Mouse (Mus musculus) embryonic facial prominence, embryonic 14.5 days (tissue): ENCODE measurements around the gene Wfs1. TPM values are rescaled to one million over a fixed set of nuclear protein-coding genes. Genes with fewer than 3 reads are reported as not detected.

Experiments used
- ATAC-seq: fragments of 200-750 bp; cut with Nextera tagmentation; 2 replicates; pipeline ENCODE4 v1.8.0; 2017; ENCODE audit warnings: low read depth, moderate number of reproducible peaks, moderate TSS enrichment
- DNase-seq: peaks from one replicate; pipeline ENCODE4 v3.0.0-alpha.2; 2015; ENCODE audit warnings: low spot score
- H3K27ac ChIP-seq: fragments of 300-500 bp; sonication (generic); replicated peaks from 2 replicates; pipeline ENCODE4 v1.5.1; 2014; ENCODE audit warnings: low read depth, mild to moderate bottlenecking, low read length, moderate library complexity
- H3K27me3 ChIP-seq: fragments of 300-500 bp; sonication (generic); replicated peaks from 2 replicates; pipeline ENCODE4 v1.6.1; 2014; ENCODE audit warnings: low read length; ENCODE audit not compliant: control insufficient read depth, insufficient read depth
- H3K36me3 ChIP-seq: fragments of 300-500 bp; sonication (generic); 2 replicates; pipeline ENCODE4 v1.6.1; 2014; ENCODE audit warnings: low read length, mixed read lengths; ENCODE audit not compliant: control insufficient read depth, insufficient read depth
- H3K4me1 ChIP-seq: fragments of 300-500 bp; sonication (generic); 2 replicates; pipeline ENCODE4 v1.6.1; 2014; ENCODE audit warnings: antibody characterized with exemption, low read length; ENCODE audit not compliant: control insufficient read depth, insufficient read depth
- H3K4me2 ChIP-seq: fragments of 300-500 bp; sonication (generic); 2 replicates; pipeline ENCODE4 v1.6.1; 2014; ENCODE audit warnings: low read depth, mild to moderate bottlenecking, low read length, moderate library complexity, mixed read lengths
- H3K4me3 ChIP-seq: fragments of 300-500 bp; sonication (generic); 2 replicates; pipeline ENCODE4 v1.5.1; 2014; ENCODE audit warnings: low read depth, mild to moderate bottlenecking, low read length
- H3K9ac ChIP-seq: fragments of 300-500 bp; sonication (generic); 2 replicates; pipeline ENCODE4 v1.6.1; 2014; ENCODE audit warnings: low read depth, mild to moderate bottlenecking, low read length, moderate library complexity, mixed read lengths
- H3K9me3 ChIP-seq: fragments of 300-500 bp; sonication (generic); 2 replicates; pipeline ENCODE4 v1.6.1; 2016; ENCODE audit warnings: low read length; ENCODE audit not compliant: control insufficient read depth
- WGBS: fragments of 180-500 bp; shearing (Covaris S2); extraction: QIAGEN DNeasy Blood & Tissue Kit; methylation state at CpG from one replicate; pipeline ENCODE4 v1.1.7; 2014; 5-methylcytosine and 5-hydroxymethylcytosine counted together
- polyA plus RNA-seq: library from polyadenylated mRNA; unstranded; fragments of >200 nt; fragmentation: Nextera tagmentation; extraction: Ambion mirVana; gene quantifications from 2 replicates; pipeline ENCODE4 v1.2.1, GENCODE M21; 2014

Gene Wfs1
- polyA plus RNA-seq, 1 experiment from 2014 or later = 13.3 TPM

GRCm38 (mm10) chr5:36977809-36978208 is 11.2 kb downstream of the Wfs1 start:
- no peak overlapping the region for H3K9ac ChIP-seq
- no peaks in the 10 kb centered on the region for H3K27me3 ChIP-seq
- DNase-seq (no peak), ATAC-seq (no peak)
- H3K9me3 ChIP-seq = no peaks in the 10 kb centered on the region
- 60% methylated on average over 9 of the region's 9 CpGs for WGBS
- no peak overlapping the region for H3K27ac ChIP-seq
- no peak overlapping the region for H3K4me3 ChIP-seq
- H3K4me1 ChIP-seq = no peaks in the 10 kb centered on the region
- H3K36me3 ChIP-seq = peaks cover 10% of the 10 kb centered on the region; the same call in 1 of the 2 replicates
- H3K4me2 ChIP-seq = no peak overlapping the region

- H3K36me3 ChIP-seq = peaks cover 17% of the 10 kb centered on the region; the same call in 1 of the 2 replicates
- no peak overlapping the region for H3K4me3 ChIP-seq
- no peaks in the 10 kb centered on the region for H3K27me3 ChIP-seq
- H3K4me1 ChIP-seq = no peaks in the 10 kb centered on the region
- no peak for DNase-seq
- H3K4me2 ChIP-seq = no peak overlapping the region
- no peaks in the 10 kb centered on the region for H3K9me3 ChIP-seq
- H3K9ac ChIP-seq = 0 out of 2 replicates have a peak overlapping the region, but pooled peaks have one; percentile 25
- no peak overlapping the region for H3K27ac ChIP-seq
- no peak for ATAC-seq
- 85% methylated on average over 10 of the region's 13 CpGs for WGBS
Measured at GRCm38 (mm10) chr5:36975336-36975735, 13.7 kb downstream of the Wfs1 start.

- Histone ChIP-seq H3K27ac (no peak overlapping the region), H3K4me2 (no peak overlapping the region), H3K27me3 (no peaks in the 10 kb centered on the region), H3K4me3 (no peak overlapping the region), H3K9ac (no peak overlapping the region), H3K36me3 (peaks cover 36% of the 10 kb centered on the region), H3K4me1 (no peaks in the 10 kb centered on the region), H3K9me3 (no peaks in the 10 kb centered on the region)
- DNase-seq = no peak
- WGBS = 82% methylated on average over 8 of the region's 8 CpGs
- no peak for ATAC-seq
Measured at GRCm38 (mm10) chr5:36971587-36971986, 17.4 kb downstream of the Wfs1 start.

GRCm38 (mm10) chr5:36960501-36960900 is 28.5 kb downstream of the Wfs1 start:
- Histone ChIP-seq H3K36me3 (peaks cover 6% of the 10 kb centered on the region; the same call in 1 of the 2 replicates), H3K27ac (no peak overlapping the region), H3K4me1 (no peaks in the 10 kb centered on the region), H3K9me3 (no peaks in the 10 kb centered on the region), H3K4me3 (no peak overlapping the region), H3K9ac (no peak overlapping the region), H3K27me3 (no peaks in the 10 kb centered on the region), H3K4me2 (no peak overlapping the region)
- peak; percentile 39 for DNase-seq
- WGBS = 52% methylated on average over 5 of the region's 5 CpGs
- peak; percentile 60; the same call in 1 of the 2 replicates for ATAC-seq

GRCm38 (mm10) chr5:36958837-36959236 is 30.2 kb downstream of the Wfs1 start:
- Histone ChIP-seq H3K4me3 (no peak overlapping the region), H3K4me1 (no peaks in the 10 kb centered on the region), H3K27ac (no peak overlapping the region), H3K9me3 (no peaks in the 10 kb centered on the region), H3K36me3 (no peaks in the 10 kb centered on the region), H3K9ac (no peak overlapping the region), H3K27me3 (no peaks in the 10 kb centered on the region), H3K4me2 (no peak overlapping the region)
- peak; percentile 21 for DNase-seq
- WGBS = 29% methylated on average over 5 of the region's 5 CpGs
- ATAC-seq = no peak

GRCm38 (mm10) chr5:36955366-36955765 is 33.6 kb downstream of the Wfs1 start:
- no peak for ATAC-seq
- no peaks in the 10 kb centered on the region for H3K36me3 ChIP-seq
- WGBS = 11% methylated on average over 4 of the region's 4 CpGs

GRCm38 (mm10) chr5:36952311-36952710 is 36.7 kb downstream of the Wfs1 start:
- H3K27ac ChIP-seq = no peak overlapping the region
- no peak overlapping the region for H3K4me2 ChIP-seq
- H3K9ac ChIP-seq = no peak overlapping the region
- DNase-seq (no peak), ATAC-seq (no peak)
- H3K27me3 ChIP-seq = no peaks in the 10 kb centered on the region
- no peaks in the 10 kb centered on the region for H3K4me1 ChIP-seq
- WGBS = 91% methylated on average over 15 of the region's 15 CpGs
- no peaks in the 10 kb centered on the region for H3K9me3 ChIP-seq
- no peak overlapping the region for H3K4me3 ChIP-seq
- H3K36me3 ChIP-seq = no peaks in the 10 kb centered on the region

More at GRCm38 (mm10) chr5:36955366-36955765, 33.6 kb downstream of the Wfs1 start:
- Histone ChIP-seq H3K9me3 (no peaks in the 10 kb centered on the region), H3K9ac (no peak overlapping the region), H3K4me3 (no peak overlapping the region), H3K4me2 (no peak overlapping the region), H3K27ac (no peak overlapping the region), H3K27me3 (no peaks in the 10 kb centered on the region), H3K4me1 (no peaks in the 10 kb centered on the region)
- peak; percentile 14 for DNase-seq

GRCm38 (mm10) chr5:36950871-36951270 is 38.1 kb downstream of the Wfs1 start:
- Histone ChIP-seq H3K9me3 (no peaks in the 10 kb centered on the region), H3K27ac (no peak overlapping the region), H3K4me2 (no peak overlapping the region), H3K36me3 (no peaks in the 10 kb centered on the region), H3K9ac (no peak overlapping the region), H3K4me3 (no peak overlapping the region), H3K4me1 (no peaks in the 10 kb centered on the region), H3K27me3 (no peaks in the 10 kb centered on the region)
- 50% methylated on average over 2 of the region's 2 CpGs for WGBS
- ATAC-seq (no peak), DNase-seq (no peak)

- no peaks in the 10 kb centered on the region for H3K4me1 ChIP-seq
- no peak overlapping the region for H3K9ac ChIP-seq
- H3K9me3 ChIP-seq = no peaks in the 10 kb centered on the region
- no peaks in the 10 kb centered on the region for H3K36me3 ChIP-seq
- DNase-seq (peak; percentile 76), ATAC-seq (peak; percentile 60; the same call in 1 of the 2 replicates)
- H3K4me3 ChIP-seq = no peak overlapping the region
- H3K4me2 ChIP-seq = no peak overlapping the region
- no peak overlapping the region for H3K27ac ChIP-seq
- 6% methylated on average over 3 of the region's 3 CpGs for WGBS
- H3K27me3 ChIP-seq = no peaks in the 10 kb centered on the region
Measured at GRCm38 (mm10) chr5:36948831-36949230, 40.2 kb downstream of the Wfs1 start.
